Mouse (Mus musculus) brain, embryonic 14.5 days (tissue): ENCODE measurements around the gene Cdh16.

Experiments used
- CTCF ChIP-seq: fragments of 200-500 bp; IDR thresholded peaks from 2 replicates; pipeline ENCODE4 v1.5.1; 2012; ENCODE audit warnings: inconsistent platforms, mild to moderate bottlenecking, moderate library complexity, borderline replicate concordance; ENCODE audit not compliant: insufficient read depth, insufficient read length; ENCODE audit errors: extremely low read depth
- POLR2A ChIP-seq: fragments of 200-500 bp; IDR thresholded peaks from 2 replicates; pipeline ENCODE4 v1.6.1; 2012; ENCODE audit warnings: mild to moderate bottlenecking, inconsistent platforms, borderline replicate concordance; ENCODE audit not compliant: poor library complexity, insufficient read depth, insufficient read length, severe bottlenecking; ENCODE audit errors: extremely low read depth

- peak; percentile 61; the same call in 1 of the 2 replicates for TF ChIP-seq POLR2A
- TF ChIP-seq CTCF = no peak
These were observed 17.5 kb upstream of the Cdh16 start, which contains the start of gene Ciao2b for GRCm38 (mm10) chr8:104641426-104642323.
